Comparison of ENCODE assay signal across 10 mouse cellular contexts in the genomic region with DNA sequence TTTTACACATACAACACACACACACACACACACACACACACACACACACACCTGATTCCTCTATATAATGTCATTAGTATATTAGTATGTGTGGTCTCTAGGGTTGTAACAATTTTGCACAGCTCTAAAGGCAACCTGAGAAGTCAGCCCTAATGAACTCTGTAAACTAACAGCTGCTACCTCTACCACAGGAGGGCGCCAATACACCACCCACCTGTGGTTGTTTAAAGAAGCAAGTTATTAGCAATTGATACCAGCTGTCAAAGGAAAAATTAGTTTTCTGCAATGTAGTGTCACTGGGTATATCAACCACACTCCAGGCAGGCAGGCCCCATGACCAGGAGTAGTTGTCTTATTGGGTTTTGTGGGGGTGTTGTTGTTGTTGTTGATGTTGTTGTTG.
DNase-seq lines count a peak whose midpoint lies in the region; ATAC-seq and TF ChIP-seq lines count a peak whose summit lies in the region.
"Had no signal": no experiment of that assay in that cellular context is flagged by ENCODE, and none has a peak within 500 bp of the region (broad histone marks: within the 10 kb centered on the region; RNA-seq: fewer than 3 reads in every experiment).

No protein-coding gene starts in this region.

- no peaks in the 10 kb centered on the region for H3K4me1 ChIP-seq in thymus, adult 2 months (replicated peaks; ENCODE audit: control insufficient read depth, insufficient read depth, low read length)
- H3K4me1 ChIP-seq in liver, postnatal 0 days (ENCODE audit: insufficient read depth): no peaks in the 10 kb centered on the region
- H3K4me1 ChIP-seq: liver, embryonic 15.5 days had no signal

- no peak overlapping the region for H3K4me2 ChIP-seq in liver, postnatal 0 days (ENCODE audit: low read depth, low read length)
- H3K4me2 ChIP-seq: liver, embryonic 15.5 days had no signal

- H3K27ac ChIP-seq in thymus, adult 2 months (ENCODE audit: control insufficient read depth, insufficient read depth, low read length): no peak overlapping the region
- H3K27ac ChIP-seq in liver, postnatal 0 days (ENCODE audit: low read depth): no peak overlapping the region
- H3K27ac ChIP-seq: liver, embryonic 15.5 days had no signal

- peak; percentile 20 to 32 for DNase-seq in frontal cortex, postnatal 25 days (ENCODE audit: low spot score in 2 of 2)
- peak; percentile 10 for DNase-seq in thymus, postnatal 4 days
- DNase-seq in thymus, adult 2 months: no peak
- DNase-seq in kidney, postnatal 14 days: peak; percentile 2
- peak; percentile 22 for DNase-seq in liver, postnatal 0 days
- DNase-seq in urinary bladder, postnatal 4 days (ENCODE audit: low spot score in 2 of 2): no peak

- TF ChIP-seq POLR2A in thymus, adult 2 months (IDR thresholded peaks at IDR 0.05; ENCODE audit: control insufficient read depth, extremely low read depth, insufficient read depth, low read length, poor library complexity): no peak

- WGBS in thymus, adult 2 months: 8% methylated on average over 1 of the region's 1 CpGs
- WGBS in liver, postnatal 0 days (ENCODE audit: insufficient replicate concordance): 4% methylated on average over 1 of the region's 1 CpGs

- no peaks in the 10 kb centered on the region for H3K36me3 ChIP-seq in thymus, adult 2 months (ENCODE audit: control insufficient read depth, insufficient read depth, low read length)
- no peaks in the 10 kb centered on the region for H3K36me3 ChIP-seq in liver, postnatal 0 days (replicated peaks; ENCODE audit: insufficient read depth, low read length)
- H3K36me3 ChIP-seq: G1E; liver, embryonic 15.5 days had no signal

- no peak overlapping the region for H3K4me3 ChIP-seq in thymus, adult 2 months (ENCODE audit: control insufficient read depth, insufficient read depth, low read length)
- no peak overlapping the region for H3K4me3 ChIP-seq in liver, postnatal 0 days (ENCODE audit: low read depth, low read length)
- H3K4me3 ChIP-seq: liver, embryonic 15.5 days had no signal

- TF ChIP-seq EP300 in liver, postnatal 0 days (IDR thresholded peaks at IDR 0.05; ENCODE audit: low read depth): no peak

- no peak for TF ChIP-seq CTCF in thymus, adult 2 months (IDR thresholded peaks at IDR 0.05; ENCODE audit: borderline replicate concordance, control insufficient read depth, extremely low read depth, insufficient read depth, low read length, poor library complexity)
- TF ChIP-seq CTCF in liver, postnatal 0 days (IDR thresholded peaks at IDR 0.05; ENCODE audit: low read depth): peak; percentile 49

- H3K9me3 ChIP-seq in liver, postnatal 0 days (ENCODE audit: low read length): no peaks in the 10 kb centered on the region
- H3K9me3 ChIP-seq: G1E; liver, embryonic 15.5 days had no signal

- H3K9ac ChIP-seq in liver, postnatal 0 days (replicated peaks): no peak overlapping the region
- H3K9ac ChIP-seq: liver, embryonic 15.5 days had no signal

- ATAC-seq in frontal cortex, adult (ENCODE audit: low TSS enrichment): no peak
- ATAC-seq in liver, postnatal 0 days: no peak
- ATAC-seq in megakaryocyte progenitor cell, adult 5-6 weeks (replicated peaks; ENCODE audit: poor library complexity): no peak

- no peaks in the 10 kb centered on the region for H3K27me3 ChIP-seq in thymus, adult 2 months (ENCODE audit: control insufficient read depth, insufficient read depth, low read length)
- H3K27me3 ChIP-seq in liver, postnatal 0 days (ENCODE audit: insufficient read depth, low read length): no peaks in the 10 kb centered on the region
- H3K27me3 ChIP-seq: liver, embryonic 15.5 days had no signal

Comparison
In these comparisons a context has a peak if more than half of its experiments do, and no peak if none do; other contexts are left out.
1. DNase-seq: peak in frontal cortex, postnatal 25 days (2 of 2), thymus, postnatal 4 days (single experiment), kidney, postnatal 14 days (single experiment) and liver, postnatal 0 days (single experiment); none in thymus, adult 2 months (single experiment) and urinary bladder, postnatal 4 days (0 of 2).